Mouse (Mus musculus) kidney, adult 18-20 months (tissue): ENCODE measurements around the gene Nde1.
A peak's percentile ranks its signal among the peaks of the same experiment; 100 is the strongest.
"Not testable (repeated sequence)": the region's sequence is repeated elsewhere in the genome, so short reads cannot be mapped to it uniquely, and the experiment has no call there.

ENCODE experiments used
- DNase-seq: peaks from one replicate; pipeline ENCODE4 v3.0.0; 2021

The Nde1 gene

DNA sequence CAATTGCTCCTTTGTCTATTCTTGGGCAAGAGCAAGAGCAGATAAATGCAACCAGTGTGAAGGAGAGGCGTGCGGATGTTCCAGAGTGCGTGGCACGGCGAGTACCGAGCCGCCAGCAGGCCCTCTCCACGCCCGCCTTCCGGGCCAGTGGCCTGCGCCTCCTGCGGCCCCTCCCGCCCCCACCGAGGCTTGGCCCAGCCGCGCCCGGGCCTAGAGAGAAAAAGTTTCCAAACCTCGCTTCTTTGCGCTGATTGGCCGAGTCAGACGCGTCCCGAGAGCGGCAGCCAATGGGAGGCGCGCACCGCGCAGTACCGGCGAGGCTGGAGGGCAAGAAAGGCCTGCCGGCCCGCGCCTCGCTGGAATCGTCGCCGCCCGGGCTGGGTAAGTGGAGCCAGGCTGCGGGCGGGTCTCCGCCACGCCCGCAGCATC, at the start of gene Nde1, which contains the start of gene Marf1:
TSS of gene Nde1 (plus strand) at position 288 of the 429 bp plus-strand sequence.
TSS of gene Marf1 (minus strand) at position 364 of the 429 bp plus-strand sequence.
- peak; percentile 91 for DNase-seq

DNA sequence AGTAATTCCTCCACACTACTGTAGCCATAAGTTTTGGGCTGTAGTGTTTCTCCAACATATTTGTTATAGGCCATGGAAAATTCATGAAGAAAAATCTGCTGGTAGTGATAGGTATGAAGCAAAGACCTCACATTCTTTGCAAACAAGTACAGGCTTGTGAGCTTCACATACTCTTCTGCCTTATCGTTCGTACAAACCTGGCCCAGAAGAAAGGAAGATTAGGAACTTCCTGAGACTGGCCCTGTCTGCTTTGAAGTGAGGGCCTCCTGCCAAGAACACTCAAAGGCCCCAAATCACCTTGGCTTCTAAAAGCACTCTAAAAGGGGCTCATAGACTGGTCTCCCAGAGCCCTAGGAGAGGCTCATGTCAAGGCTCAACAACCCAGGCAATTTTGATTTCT, 45.8 kb upstream of the Nde1 start:
- no peak for DNase-seq

DNA sequence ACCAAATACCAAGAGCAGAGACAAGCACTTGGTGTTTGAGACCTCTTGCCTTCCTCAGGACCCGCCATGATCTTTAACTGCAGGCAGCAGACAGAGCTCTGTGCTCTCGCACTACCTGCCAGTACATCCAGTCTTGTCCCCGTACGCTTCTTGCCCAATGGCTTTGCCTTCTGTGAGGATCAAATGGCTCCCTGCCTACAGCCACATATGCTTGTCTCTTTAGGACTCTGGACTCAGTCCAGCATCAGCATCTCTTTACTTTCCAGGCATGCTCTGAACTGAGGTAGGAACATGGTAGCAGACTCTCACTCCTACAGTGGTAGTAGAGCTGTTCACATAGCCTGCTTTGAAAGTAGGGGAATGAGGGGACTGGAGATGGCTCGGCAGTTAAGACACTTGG, 42.1 kb upstream of the Nde1 start:
- DNase-seq: no peak

GRCm38 (mm10) chr16:14121563-14121962, 41.5 kb upstream of the Nde1 start:
- no peak for DNase-seq

DNA sequence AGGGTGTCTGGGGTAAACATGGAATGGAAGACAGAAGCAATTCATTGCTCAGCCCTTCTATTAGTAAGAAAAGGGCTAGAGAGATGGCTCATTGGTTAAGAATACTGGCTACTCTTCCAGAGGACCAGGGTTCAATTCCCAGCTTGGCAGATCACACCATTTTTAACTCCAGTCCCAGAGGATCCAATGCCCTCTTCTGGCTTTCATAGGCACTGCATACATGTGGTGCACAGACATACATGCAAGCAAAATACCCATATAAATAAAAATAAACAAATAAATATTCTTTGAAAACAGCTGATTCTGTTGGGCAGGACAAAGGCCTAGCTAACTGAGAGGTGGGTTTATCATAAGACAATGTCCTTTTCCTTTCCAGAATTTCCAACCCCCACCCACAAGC, 40.5 kb upstream of the Nde1 start:
- DNase-seq: no peak

DNA sequence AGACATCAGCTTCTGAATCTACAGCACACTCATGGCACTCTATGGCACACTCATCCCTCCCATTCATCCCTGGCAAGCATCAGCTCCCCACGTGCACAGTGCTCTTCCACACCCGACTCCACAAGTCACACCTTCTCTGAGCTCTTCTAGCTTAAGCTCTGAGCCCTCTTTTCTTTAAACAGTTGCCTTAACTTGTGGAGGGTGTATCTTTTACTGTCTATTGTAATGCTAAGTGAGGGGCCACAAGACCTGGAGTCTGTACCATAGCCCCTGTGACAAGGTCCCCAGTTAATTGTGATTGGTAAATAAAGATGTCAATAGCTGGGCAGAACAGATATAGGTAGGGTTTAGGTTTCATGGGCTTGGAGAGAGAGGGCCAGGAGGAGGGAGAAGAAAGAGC, 39.2 kb upstream of the Nde1 start:
- DNase-seq: no peak

GRCm38 (mm10) chr16:14124709-14125108, 38.4 kb upstream of the Nde1 start:
- no peak for DNase-seq

DNA sequence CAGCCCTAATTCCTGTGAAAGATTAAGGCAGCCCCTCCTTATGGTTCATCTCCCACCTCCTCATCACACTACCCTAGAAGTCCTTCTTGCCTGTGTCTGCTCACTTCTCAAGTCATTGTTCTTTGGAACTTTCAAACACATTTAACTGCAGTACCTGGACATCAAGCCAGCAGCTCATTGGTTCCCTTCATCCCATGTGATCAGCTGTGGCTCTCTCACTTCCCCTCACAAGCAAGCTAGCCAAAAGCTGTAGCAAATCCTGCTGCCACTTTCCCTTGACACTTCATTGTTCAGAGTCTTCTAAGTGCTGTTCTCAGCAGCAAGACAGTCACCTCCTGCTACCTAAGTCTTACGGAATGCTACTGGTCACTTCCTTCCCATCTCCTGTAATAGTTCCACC, 37.8 kb upstream of the Nde1 start:
- DNase-seq: no peak

- DNase-seq: no peak
Measured at GRCm38 (mm10) chr16:14128977-14129376, 34.1 kb upstream of the Nde1 start.

DNA sequence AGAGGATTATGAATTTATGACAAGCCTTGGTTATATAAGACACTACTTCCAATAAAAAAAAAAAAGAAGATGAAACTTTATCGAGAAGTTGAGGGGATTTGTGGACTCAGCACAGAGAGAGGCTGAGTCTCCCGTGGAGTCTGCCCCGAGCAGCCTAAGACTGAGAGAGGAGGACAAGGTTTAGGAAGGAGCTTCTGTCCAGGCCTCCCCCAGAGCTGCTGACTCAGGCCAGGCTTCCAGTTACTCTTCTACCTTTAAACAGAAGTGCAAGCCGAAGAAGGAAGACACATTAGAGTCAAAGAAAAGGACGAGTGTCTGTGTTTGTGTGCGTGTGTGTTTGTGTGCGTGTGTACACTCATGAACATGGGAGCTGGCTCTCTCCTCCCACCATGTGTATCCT, 32.3 kb upstream of the Nde1 start:
- DNase-seq: peak; percentile 12

DNA sequence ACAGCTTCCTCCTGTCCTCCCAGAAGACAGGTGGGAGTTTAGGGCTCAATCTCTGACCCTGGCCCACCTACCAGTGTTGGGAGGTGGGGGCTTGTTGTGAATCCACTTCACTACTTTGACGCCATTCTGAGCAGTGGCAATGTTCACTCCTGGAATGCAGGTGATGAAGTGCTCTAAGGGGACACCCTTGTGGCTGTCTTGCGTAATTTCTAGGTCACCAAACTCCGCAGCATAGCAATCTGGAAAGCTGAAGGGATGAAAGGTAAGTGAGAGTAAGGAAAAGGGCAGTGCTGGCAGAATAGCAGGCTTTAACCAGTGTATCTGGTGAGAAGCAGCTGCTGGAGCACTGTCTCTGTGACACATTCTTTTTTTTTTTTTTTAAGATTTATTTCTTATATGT, 31.7 kb upstream of the Nde1 start:
- no peak for DNase-seq

DNA sequence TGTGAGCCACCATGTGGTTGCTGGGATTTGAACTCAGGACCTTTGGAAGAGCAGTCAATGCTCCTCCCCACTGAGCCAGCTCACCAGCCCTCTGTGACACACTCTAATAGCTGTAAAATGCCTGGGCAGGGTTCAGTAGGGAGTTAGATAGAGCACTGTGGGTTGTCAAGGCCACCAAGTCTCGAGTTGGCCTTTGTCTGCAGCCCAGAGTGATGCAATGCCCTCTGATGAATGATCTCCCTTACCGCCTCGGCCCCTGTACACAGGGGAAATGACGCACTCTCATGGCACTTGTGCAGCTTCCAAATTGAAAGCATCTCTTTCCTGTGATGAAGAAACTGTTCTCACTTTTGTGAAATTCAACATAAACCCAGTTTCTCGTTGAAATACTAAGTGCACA, 31.2 kb upstream of the Nde1 start:
- no peak for DNase-seq

GRCm38 (mm10) chr16:14135014-14135413, 28.1 kb upstream of the Nde1 start:
- DNase-seq: no peak

- no peak for DNase-seq
Measured at GRCm38 (mm10) chr16:14137976-14138561, 25.0 kb upstream of the Nde1 start.

DNA sequence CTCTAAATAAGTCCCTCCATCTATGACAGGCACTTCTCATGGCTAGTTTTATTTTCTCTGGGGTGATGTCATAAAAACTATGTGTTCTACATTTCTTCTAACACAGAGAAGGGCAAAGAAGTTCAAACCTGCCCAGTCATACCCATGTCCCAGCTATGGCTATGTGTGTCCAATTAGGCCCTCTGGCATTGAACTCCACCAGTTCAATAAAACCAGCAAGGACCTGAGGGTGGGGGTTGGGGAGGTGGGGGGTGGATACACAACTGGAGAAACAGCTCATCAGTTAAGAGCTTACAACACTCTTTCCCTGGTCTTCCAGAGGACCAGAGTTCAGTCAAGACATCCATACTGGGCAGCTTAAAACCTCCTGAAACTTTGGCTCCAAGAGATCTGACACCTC, 24.0 kb upstream of the Nde1 start:
- no peak for DNase-seq

- DNase-seq: no peak
Measured at GRCm38 (mm10) chr16:14143298-14143697, 19.8 kb upstream of the Nde1 start.

GRCm38 (mm10) chr16:14147712-14148111, 15.4 kb upstream of the Nde1 start:
- no peak for DNase-seq

GRCm38 (mm10) chr16:14151718-14152117, 11.4 kb upstream of the Nde1 start:
- no peak for DNase-seq

GRCm38 (mm10) chr16:14155638-14156037, 7.4 kb upstream of the Nde1 start:
- not testable (repeated sequence) for DNase-seq

GRCm38 (mm10) chr16:14156312-14156711, 6.8 kb upstream of the Nde1 start:
- no peak for DNase-seq

GRCm38 (mm10) chr16:14158536-14158935, 4.5 kb upstream of the Nde1 start:
- DNase-seq: no peak

- DNase-seq: peak; percentile 98
Measured at GRCm38 (mm10) chr16:14158936-14159745, 3.9 kb upstream of the Nde1 start.

GRCm38 (mm10) chr16:14159746-14160131, 3.3 kb upstream of the Nde1 start:
- no peak for DNase-seq

DNA sequence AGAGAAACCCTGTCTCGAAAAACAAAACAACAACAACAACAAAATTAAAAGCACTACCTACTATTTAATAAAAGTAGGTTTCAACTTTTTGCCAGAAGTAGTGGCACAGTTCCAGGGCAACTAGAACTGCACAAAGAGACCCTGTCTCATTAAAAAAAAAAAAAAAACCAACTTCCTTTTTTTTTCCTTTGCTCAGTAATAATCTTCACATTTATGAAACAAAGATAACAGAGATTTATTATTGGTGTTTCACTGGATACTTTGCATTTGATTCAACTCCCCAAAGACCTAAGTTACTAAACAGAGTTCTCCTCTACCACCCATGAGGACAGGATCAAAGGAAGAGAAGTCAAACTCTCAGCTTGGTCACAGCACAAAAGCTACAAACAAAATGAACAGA, 2.1 kb upstream of the Nde1 start:
- DNase-seq: no peak

DNA sequence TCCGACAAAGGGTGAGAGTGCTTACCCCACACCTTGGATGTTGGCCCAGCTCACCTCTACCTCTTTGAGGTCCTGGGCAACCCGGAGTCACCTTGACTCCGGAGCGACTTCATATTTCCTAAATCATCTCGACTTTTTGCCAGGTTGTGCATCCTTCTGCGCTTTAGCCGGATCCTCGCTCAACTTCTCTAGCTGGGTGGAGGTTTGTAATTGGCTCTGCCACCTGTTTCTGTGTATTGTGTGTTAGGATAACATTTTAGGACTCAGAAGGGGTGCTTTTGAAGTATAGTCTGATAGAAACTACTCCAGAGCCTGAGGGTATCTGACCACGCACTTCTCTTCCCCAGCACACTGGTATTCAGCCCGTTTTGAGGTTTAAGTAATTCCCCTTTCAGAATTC, 656 bp downstream of the Nde1 start:
- no peak for DNase-seq
